Mouse (Mus musculus) G1E-ER4 (cell line): Measurements from ENCODE around the gene Lpcat2. TPM values are rescaled to one million over a fixed set of nuclear protein-coding genes. Genes with fewer than 3 reads are reported as not detected.

Experiments used
- GATA1 ChIP-seq: IDR thresholded peaks from one replicate; pipeline ENCODE4 v1.8.0; 2012; ENCODE audit warnings: low read length, inconsistent platforms
- polyA plus RNA-seq: library from polyadenylated mRNA; stranded (reverse); fragments of >175 nt; gene quantifications from 2 replicates; pipeline ENCODE4 v1.2.3, GENCODE M21; 2012

The Lpcat2 gene
- polyA plus RNA-seq, result not detected in 2 replicates

GRCm38 (mm10) chr8:92855171-92855894, at the start of gene Lpcat2:
Lpcat2 (plus strand) TSS chr8:92855339.
- no peak for TF ChIP-seq GATA1

DNA sequence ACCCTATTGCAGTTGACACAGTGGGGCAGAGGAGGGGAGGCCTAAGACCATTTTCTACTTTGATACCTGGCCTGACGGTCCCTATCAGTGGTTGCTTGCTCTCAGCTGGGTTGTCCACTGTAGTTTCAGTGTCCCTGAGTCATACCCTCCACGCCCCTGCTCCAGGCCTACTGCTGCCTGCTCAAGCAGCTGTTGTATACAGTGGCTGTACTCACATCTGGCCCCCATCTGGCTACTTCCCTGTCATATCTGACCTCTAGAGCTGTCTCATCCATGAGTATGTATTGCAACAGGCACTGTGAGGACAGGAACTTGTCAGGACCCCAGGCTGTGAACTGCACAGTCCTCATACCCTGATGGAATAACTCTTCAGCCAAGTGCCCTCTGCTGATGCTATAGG, 42.4 kb upstream of the Lpcat2 start:
- no peak for TF ChIP-seq GATA1

- TF ChIP-seq GATA1, result no peak
Measured at GRCm38 (mm10) chr8:92815661-92816060, 39.5 kb upstream of the Lpcat2 start.

DNA sequence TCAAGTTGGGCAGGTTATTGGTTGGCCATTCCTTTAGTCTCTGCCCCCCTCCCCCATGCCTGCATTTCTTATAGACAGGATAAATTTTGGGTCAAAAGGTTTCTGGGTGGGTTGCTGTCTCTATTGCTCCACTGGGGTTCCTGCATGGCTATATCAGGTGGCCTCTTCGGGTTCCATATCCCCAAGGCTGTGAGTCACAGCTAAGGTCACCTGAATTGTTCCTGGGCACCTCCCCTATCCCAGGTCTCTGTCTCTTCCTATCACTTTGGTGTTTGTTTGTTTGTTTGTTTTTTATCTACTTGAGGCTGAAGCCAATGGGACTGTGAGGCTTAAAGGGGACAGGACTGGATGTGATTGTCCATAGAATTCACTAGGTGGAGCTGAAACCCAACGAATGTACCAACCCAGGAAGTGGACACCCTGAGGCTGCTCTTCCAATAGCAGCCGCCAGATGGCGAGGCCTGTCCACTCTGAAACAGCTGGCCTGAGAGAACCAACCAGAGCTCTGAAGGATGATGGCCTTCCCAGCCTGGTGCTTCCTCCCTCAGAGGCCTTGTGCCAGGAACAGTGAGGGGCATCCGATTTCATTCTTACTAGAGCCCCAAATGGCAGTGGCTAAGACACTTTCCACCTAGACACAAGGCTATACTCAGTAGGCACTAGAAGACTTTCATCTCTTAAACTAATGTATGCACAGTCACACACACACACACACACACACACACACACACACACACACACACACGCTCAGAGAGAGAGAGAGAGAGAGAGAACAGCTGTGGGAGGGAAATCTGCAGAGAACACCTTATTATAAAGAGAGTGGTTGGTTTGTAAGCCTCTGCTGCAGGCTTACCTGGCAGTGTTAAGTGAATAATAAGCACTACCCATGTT, 37.0 kb upstream of the Lpcat2 start:
- TF ChIP-seq GATA1, result no peak

DNA sequence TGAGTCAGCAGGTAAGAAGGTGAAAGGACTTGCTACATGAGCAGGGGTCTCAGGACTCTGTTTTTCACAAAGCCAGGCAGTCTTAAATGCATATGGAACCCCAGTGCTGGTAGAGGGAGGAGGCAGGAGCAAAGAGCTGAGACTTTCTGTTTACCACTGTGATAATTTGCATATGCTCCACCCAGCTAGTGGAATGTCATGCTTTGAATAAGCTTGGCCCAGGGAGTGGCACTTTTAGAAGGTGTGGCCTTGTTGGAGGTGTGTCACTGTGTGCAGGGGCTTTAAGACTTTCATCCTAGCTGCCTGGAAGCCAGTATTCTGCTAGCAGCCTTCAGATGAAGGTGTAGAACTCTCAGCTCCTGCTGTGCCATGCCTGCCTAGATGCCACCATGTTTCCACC, 34.0 kb upstream of the Lpcat2 start:
- no peak for TF ChIP-seq GATA1

- no peak for TF ChIP-seq GATA1
Measured at GRCm38 (mm10) chr8:92822386-92822785, 32.8 kb upstream of the Lpcat2 start.

DNA sequence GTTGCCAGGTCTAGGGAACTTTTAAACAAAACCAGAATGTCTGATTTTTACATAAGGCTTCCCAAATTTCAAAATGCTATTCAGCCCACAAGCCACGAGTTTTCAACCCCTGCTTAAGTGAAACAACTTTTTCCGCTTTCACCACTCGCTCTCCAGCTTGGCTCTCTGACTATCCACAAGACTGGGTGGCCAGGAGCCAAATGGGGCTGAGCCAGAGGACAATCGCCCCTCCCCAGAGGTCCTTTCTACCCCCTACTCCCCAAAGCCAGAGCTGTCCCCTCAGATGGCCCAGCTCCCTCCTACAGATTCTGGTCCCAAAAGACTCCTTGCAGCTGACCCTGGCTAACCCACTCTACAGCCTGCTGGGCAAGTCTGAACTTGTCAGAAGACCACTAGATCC, 29.1 kb upstream of the Lpcat2 start:
- no peak for TF ChIP-seq GATA1

DNA sequence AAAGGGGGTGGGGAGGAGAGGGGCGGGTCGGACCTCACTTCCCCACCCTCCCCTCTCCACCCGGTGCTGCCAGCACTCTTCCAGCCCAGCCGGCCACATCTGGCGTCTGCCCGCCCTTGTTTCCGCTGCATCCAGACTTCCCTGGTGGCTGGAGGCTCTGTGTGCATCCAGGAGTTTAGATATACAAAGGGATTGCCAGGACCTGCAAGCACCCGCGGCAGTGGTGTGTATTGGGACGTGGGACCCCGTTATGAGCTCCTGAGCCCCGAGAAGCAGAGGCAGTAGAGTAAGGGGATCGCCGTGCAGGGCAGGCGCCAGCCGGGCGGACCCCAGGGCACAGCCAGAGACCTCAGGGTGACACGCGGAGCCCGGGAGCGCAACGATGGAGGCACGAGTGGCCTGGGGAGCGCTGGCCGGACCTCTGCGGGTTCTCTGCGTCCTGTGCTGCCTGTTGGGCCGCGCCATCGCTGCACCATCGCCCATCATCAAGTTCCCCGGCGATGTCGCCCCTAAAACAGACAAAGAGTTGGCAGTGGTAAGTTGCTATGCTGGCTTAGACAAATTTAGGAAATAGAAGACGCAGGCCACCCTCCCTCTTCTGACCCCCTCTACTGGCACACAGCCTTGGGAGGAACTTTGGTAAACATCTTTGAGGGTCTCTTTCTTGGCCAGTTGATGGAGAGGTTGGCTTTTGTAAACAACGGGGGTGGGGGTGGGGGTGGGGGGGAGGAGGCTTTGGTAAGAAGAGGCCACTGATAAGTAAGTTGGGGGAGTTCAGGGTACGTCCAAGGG, 27.7 kb upstream of the Lpcat2 start, which contains the start of gene Mmp2:
Mmp2 (plus strand) TSS at position 49 of the 792 bp plus-strand sequence.
- TF ChIP-seq GATA1, result no peak

DNA sequence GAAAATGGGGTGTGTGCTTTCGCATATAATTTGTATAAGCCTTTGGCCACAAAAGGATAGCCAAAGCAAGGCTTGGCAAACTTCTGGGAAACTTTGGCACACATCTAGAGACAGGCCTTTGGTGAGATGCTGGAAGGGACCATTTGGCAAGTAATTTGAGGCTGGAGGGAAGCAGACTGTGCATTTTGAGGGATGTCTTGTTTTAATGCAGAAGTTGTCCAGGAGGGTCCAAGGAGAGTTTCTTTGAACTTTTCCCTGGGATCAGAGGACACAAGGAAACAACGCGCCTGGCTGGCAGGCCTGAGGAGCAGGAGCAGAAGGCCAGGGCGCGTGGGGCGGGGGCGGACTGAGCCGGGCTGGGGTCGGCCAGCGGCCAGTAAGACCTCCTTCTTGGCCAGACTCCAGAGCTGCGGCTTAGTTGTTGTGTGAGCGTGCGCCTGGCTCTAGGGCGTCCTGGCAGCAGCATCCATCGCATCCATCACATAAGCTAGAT, 26.8 kb upstream of the Lpcat2 start:
- no peak for TF ChIP-seq GATA1

DNA sequence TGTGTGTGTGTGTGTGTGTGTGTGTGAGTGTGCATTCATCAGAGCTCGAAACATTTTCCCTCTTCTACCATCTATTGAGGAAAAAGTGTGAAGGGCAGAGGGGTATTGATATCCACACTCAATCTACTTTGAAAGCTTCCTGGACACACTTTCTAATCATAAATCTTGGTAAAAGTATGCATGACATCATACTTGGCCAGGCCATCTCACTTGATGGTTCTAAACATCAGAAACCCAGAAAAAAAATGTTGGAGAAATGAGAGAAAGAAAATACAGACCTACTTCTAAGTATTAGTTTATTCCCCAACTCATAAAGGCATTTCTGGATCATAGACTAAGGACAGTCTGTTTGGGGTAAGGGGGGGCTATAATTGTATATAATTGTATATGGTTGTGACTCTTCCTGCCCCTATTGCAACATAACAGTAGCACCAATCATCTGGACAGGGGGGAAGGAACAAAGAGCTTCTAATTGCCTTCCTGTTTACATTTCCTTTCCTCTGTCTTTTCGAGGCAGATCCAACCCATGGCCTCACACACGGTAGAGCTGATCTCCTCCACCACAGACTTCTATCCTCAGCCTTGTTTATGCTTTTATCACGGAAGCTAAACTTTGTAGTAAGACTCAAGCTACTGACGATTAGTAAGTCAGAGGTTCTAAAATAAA, 20.9 kb upstream of the Lpcat2 start:
- no peak for TF ChIP-seq GATA1

- no peak for TF ChIP-seq GATA1
Measured at GRCm38 (mm10) chr8:92834786-92835500, 20.2 kb upstream of the Lpcat2 start.

- no peak for TF ChIP-seq GATA1
Measured at GRCm38 (mm10) chr8:92835901-92836300, 19.2 kb upstream of the Lpcat2 start.

- TF ChIP-seq GATA1, result no peak
Measured at GRCm38 (mm10) chr8:92838616-92839015, 16.5 kb upstream of the Lpcat2 start.

GRCm38 (mm10) chr8:92839161-92839560, 16.0 kb upstream of the Lpcat2 start:
- no peak for TF ChIP-seq GATA1
